Mouse (Mus musculus) common myeloid progenitor, adult 5-6 weeks (primary cell): ENCODE measurements around the gene Nanos3. TPM values are rescaled to one million over a fixed set of nuclear protein-coding genes. Genes with fewer than 3 reads are reported as not detected.
A peak's percentile ranks its signal among the peaks of the same experiment; 100 is the strongest.

Experiments used
- ATAC-seq: replicated peaks from 2 replicates; pipeline ENCODE4 v1.8.0; 2016; ENCODE audit warnings: low read depth, mild to moderate bottlenecking, moderate TSS enrichment, inconsistent platforms; ENCODE audit not compliant: poor library complexity, severe bottlenecking
- total RNA-seq: library from RNA; stranded (forward); fragments of 200-1000, 187-1606 nt; gene quantifications from 2 replicates; pipeline ENCODE4 v1.2.3, GENCODE M21; 2017

Nanos3 gene
- total RNA-seq, 1 experiment from 2014 or later, result not detected

DNA sequence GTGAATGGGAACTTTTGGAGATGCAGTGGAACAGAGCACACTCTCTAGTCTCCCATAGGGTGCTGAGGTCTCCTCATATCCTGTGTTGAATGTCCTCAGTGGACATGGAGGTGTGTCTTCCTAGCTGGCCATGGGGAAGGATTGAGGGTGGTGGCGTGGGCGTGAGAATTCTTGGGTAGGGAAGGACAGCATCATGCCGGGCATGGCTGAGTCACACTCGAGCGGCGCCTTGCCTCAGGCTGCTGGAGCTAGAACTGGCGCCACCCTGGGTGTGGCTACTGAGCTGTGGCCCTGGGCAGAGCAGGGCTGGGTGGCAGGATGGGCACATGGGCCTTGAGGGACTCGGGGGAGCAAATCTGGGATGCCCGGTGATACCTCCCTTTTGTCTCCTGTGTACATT, 17.4 kb upstream of the Nanos3 start:
- ATAC-seq, result no peak

DNA sequence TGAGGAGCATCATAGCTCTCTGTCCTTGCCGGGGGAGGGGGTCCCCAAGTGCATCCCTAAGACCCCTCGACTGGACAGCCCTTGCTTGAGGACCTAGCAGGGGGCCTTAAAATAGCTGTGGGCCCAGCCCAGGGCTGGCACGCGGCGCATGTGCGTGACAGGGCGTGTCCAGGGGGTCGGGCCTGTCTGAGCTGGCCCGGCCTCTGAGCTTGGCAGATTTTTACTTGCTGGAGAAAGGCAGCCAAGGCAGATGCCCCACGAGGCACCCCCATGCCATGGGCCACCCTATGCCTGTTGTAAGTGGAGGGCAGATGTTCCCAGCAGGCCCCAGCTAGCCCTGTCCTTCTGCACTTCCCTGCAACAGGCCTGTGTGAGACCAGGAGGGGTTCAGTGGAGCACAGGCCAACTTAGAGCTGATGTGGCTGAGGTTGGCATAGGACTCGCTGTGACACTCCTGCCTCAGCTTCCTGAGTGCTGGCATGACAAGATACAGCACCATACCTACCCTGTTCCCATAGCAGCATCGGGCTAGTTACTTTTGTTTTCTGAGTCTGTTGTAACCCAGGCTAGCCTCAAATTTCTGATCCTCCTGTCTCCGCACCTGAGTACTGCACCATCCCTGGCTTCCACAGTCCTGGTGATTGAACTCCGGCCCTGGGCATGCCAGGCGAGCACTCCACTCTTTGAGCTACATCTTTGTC, 16.7 kb upstream of the Nanos3 start:
- no peak for ATAC-seq

GRCm38 (mm10) chr8:84200652-84201544, 15.9 kb upstream of the Nanos3 start:
- no peak for ATAC-seq

DNA sequence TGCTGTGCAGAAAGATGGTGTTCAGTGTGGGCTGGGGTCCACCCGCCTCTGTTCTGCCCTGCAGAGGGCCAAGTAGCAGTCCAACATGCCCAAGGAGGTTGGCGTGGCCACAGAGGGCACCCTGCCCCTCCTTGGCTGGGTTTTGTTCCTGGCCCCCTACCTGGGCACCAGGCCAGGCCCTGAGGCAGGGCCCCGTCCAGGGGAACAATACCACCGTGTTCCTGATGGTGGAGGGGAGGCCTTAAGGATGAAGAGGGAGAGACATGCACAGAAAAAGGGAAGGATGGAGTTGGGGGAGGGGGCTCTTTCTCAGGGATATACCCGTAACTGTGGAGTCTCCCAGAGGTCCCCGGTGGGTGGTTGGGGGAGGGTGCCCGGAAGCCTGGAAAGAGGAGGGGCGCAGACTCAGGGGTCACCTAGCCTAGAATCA, 15.1 kb upstream of the Nanos3 start:
- ATAC-seq, result no peak

DNA sequence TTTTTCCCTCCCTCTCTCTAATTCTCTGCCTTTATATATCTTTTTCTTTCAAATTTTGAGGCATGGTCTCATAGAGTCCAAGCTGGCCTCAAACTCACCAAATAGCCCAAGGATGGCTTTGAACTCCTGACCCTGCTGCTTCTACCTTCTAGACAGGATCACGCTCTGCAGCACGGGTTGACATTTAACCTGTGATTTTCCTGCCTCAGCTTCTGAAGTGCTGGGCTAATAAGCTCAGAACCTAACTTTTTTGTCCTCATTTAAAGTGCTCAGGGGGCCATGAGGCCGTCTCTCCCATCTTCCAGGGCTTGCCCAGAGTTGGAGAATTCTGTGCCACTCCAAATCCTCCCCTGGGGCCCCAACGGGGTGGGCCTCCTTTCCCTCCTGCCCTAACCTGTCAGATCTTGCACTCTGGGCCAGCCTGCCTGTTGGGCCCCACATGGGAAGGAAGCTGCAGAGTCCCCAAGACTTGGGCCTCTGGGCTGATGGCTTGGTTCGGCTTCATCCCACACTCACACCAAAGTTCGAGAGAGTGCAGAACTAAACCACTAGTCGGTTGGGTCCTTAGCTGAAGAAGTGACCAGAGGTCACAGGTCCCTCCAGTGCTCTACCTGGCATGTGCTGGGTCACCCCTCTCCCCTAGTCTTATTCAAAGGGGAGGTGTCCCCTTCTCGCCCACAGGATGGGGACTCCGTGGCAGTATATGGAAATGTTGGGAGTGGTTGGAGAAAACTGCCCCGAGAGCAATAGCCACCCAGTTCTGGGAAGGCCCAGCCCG, 14.5 kb upstream of the Nanos3 start:
- no peak for ATAC-seq

DNA sequence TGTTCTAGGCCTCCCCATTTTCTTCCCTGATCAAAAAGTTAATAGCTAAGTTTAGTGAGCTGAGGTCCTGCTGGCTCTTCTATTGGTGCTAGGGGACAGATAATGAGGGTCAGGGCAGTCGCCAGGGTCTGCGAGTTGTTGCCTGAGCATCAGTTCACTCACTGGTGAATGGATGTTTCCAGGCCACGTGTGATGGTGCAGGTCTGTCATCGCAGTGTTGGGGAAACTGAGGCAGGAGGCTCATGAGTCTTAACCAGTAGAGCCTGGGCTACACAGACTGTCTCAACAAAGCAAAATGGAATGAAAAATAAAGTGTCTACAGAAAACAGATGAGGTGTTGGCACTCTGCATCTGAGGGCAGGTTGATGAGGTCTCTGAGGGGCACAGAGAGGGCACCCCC, 13.9 kb upstream of the Nanos3 start:
- no peak for ATAC-seq

- ATAC-seq, result peak; percentile 70
These were observed 13.1 kb upstream of the Nanos3 start for GRCm38 (mm10) chr8:84197922-84198774.

DNA sequence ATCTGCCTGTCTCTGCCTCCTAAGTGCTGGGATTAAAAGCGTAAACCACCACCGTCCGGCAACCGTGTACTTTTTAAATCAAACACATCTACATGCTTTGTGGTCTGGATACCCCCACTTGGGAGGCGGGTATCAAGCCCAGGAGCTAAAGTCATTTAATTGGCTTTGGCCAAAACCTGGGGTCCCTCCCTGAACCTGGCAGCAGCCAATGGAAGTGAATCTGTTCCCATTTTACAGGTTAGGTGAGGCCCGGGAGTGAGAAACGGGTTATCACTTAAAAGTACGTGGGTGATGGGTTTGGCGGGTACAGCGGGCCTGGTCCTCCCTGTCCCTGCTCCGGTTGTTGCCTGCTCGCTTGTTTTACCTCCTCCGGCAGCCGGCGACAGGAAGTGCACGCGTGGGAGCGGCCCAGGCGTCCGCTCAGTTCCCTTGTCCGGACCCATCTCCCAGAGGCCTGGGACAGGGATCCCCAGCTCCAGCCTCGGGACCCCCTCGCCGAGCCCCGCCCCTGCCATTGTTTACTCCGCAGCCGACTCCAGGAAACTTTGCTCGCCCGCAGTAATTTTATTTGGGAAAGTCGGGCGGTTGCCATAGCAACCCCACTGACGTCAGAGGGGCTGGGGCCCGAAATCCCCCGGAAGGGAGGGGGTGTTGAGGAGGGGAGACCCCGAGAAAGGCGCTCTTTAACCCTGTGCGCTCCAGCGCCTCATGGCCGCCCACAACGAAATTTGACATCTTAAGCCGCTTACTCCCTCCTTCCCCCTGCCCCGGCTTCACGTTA, 12.3 kb upstream of the Nanos3 start:
- peak; percentile 15 for ATAC-seq

GRCm38 (mm10) chr8:84194224-84194743, 9.3 kb upstream of the Nanos3 start:
- no peak for ATAC-seq

DNA sequence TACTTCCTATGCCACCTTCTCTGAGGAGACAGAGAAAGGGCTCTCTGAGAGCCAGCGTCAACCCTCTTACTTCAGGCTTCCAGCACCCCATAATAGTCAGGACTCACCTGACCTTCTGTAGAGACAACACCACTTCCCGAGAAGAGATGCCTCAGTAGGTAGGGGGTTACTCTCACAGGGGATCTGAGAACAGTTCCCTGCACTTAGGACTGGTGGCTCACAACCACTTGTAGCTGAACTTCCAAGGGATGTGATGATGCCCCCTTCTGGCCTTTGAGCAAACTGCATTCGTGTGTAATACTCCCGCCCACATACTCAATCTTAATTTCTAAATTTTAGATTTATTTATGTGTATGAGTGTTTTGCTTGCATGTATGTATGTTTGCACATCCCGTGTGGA, 8.5 kb upstream of the Nanos3 start:
- ATAC-seq, result no peak

- ATAC-seq, result no peak
These were observed 8.1 kb upstream of the Nanos3 start for GRCm38 (mm10) chr8:84193161-84193560.

- peak; percentile 39 for ATAC-seq
These were observed 7.5 kb upstream of the Nanos3 start for GRCm38 (mm10) chr8:84192555-84192954.

- ATAC-seq, result peak; percentile 67
These were observed 7.0 kb upstream of the Nanos3 start for GRCm38 (mm10) chr8:84192023-84192422.

DNA sequence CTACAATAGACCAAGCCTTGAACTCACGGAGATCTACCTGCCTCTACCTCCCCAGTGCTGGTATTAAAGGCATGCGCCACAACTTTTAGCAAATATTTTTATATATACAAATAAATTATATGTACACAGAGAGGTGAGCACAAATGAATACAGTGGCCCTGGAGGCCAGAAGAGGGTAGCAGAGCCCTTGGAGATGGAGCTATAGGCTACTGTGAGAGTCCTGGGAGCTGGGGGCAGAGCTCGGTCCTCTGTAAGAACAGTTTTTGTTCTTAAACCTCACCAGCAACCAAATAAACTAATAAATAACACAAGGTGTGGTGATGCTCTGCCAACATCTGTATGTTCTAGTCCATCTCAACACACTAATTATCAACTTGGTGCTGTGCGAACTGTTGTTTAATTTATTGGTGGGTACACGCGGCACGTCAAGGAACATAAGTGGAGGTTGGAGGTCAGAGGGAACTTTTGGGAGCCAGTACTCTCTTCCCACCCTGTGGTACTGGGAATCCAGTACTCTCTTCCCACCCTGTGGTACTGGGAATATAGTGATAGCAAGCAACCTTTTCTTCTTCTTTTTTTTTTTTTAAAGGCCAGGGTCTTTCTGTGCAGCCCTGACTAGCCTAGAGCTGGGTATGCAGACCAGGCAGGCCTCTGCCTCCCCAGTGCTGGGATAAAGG, 5.3 kb upstream of the Nanos3 start:
- no peak for ATAC-seq

DNA sequence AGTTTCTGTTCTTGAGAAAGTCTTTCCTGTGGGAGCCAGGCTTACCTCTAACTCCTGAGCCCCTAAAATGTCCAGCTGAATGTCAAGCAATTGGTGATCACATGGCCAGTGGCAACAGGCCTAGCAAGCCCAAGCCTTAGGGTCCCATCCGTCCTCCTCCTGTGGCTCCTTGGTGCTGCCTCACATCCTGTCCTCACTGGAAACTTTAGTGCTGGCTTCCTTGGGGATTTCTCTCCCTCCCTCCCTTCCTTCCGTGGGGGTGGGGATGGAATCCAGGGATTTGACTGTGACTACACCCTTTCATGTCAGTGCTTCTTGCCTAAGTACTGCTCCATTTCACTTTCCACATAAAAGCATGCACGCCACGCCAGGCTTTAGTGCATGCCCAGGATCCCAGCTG, 4.6 kb upstream of the Nanos3 start:
- no peak for ATAC-seq

DNA sequence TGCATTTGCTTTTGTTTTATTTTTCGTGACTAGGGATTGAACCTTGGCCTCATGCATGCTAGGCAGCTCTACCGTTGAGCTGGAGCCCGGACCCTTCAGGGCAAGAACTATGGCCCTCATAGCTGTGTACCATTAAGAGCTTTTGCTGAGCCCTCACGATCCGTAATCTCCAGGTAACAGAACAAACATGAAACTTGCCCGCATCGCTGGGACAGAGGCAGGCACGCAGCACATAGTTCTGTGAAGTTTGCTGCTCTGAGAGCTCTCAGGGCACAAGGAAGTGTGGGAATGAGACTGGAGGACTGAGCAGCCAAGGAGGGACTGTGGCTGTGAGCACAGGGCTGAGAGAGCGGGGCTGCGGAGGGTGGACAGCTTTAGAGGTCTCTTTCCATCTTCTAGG, 3.7 kb upstream of the Nanos3 start:
- no peak for ATAC-seq

GRCm38 (mm10) chr8:84187065-84187755, 2.2 kb upstream of the Nanos3 start:
- ATAC-seq, result peak; percentile 48

DNA sequence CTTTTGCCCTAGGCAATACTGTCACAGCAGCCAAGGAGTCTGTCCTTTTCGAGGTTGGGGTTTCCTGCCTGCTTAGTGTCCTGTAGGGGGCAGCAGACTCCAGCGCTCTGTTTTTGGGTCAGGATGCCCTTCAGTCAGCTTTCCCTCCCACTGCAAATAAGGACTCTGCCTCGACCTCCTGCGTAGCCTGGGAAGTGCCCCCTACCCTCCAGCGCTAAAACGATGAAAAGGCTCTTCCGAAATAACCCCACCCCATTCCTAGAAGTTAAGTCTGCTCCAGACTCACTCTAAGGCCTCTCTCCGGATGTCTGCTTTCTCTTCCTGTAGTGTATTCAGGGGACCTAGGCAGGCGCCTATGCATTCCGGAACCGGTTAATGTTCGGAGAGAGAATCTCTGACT, 1.5 kb upstream of the Nanos3 start:
- peak; percentile 75 for ATAC-seq
